25 mouse cellular contexts compared by ENCODE assay signal in the genomic region with DNA sequence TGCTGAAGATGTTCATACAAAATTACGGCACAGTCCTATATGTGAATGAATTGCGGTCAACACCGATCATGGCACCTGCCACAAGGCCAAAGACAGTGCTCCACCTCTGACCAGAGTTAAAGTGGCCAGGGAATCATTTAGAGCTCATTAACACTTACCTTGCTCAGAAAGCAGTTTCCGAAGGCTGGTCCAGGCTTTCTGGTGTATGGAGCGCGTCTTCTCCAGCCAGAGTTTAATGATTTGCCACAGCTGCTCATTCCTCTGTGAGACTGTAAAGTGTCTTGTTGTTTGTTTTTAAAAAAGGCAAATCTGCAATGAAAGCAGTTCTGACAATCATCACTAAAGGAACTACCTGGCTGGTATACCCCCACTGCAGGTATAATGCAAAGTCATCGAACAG.
A peak's percentile ranks its signal among the peaks of the same experiment; 100 is the strongest.
DNase-seq lines count a peak whose midpoint lies in the region; ATAC-seq and TF ChIP-seq lines count a peak whose summit lies in the region.
"Had no signal": no experiment of that assay in that cellular context is flagged by ENCODE, and none has a peak within 500 bp of the region (broad histone marks: within the 10 kb centered on the region; RNA-seq: fewer than 3 reads in every experiment).

No protein-coding gene starts in this region.

- H3K4me2 ChIP-seq in kidney, embryonic 15.5 days = no peak overlapping the region
- peak overlapping the region; percentile 21 for H3K4me2 ChIP-seq in myocyte (ENCODE audit: low read depth)
- H3K4me2 ChIP-seq: embryonic facial prominence, embryonic 12.5 days; embryonic facial prominence, embryonic 15.5 days; heart, embryonic 12.5 days; heart, embryonic 15.5 days; hindbrain, embryonic 14.5 days had no signal

- no peak overlapping the region for H3K9ac ChIP-seq in kidney, embryonic 15.5 days
- H3K9ac ChIP-seq: embryonic facial prominence, embryonic 12.5 days; embryonic facial prominence, embryonic 15.5 days; forebrain, postnatal 0 days; heart, embryonic 12.5 days; heart, embryonic 15.5 days; hindbrain, embryonic 14.5 days had no signal

- TF ChIP-seq CTCF in left cerebral cortex, adult 2 months (IDR thresholded peaks at IDR 0.05) = no peak

- H3K27me3 ChIP-seq in kidney, embryonic 15.5 days = no peaks in the 10 kb centered on the region
- no peaks in the 10 kb centered on the region for H3K27me3 ChIP-seq in myocyte (ENCODE audit: control insufficient read depth, insufficient read depth, insufficient read length)
- H3K27me3 ChIP-seq: embryonic facial prominence, embryonic 12.5 days; embryonic facial prominence, embryonic 15.5 days; heart, embryonic 12.5 days; heart, embryonic 15.5 days; Patski had no signal

- no peaks in the 10 kb centered on the region for H3K9me3 ChIP-seq in kidney, embryonic 15.5 days (replicated peaks)
- H3K9me3 ChIP-seq: embryonic facial prominence, embryonic 12.5 days; embryonic facial prominence, embryonic 15.5 days; heart, embryonic 12.5 days; heart, embryonic 15.5 days had no signal

- H3K79me2 ChIP-seq in myocyte (ENCODE audit: control insufficient read depth, insufficient read depth) = no peaks in the 10 kb centered on the region

- no peak for ATAC-seq in kidney, embryonic 15.5 days (replicated peaks; ENCODE audit: low FRiP score)
- ATAC-seq: forebrain, embryonic 14.5 days; forebrain, postnatal 0 days; Patski had no signal

- WGBS in kidney, embryonic 15.5 days = 79% methylated on average over 7 of the region's 7 CpGs

- DNase-seq in kidney, adult 11 months = peak; percentile 58
- DNase-seq in kidney, adult 9 months = peak; percentile 71
- peak; percentile 31 for DNase-seq in kidney, postnatal 14 days
- DNase-seq in frontal cortex, adult 2 months (ENCODE audit: extremely low spot score in 1 of 2, low spot score in 1 of 2) = no peak
- DNase-seq in embryo, embryonic 10.5 days (ENCODE audit: low spot score) = no peak
- DNase-seq in left cerebral cortex, adult 2 months (ENCODE audit: extremely low spot score in 1 of 2, low spot score in 2 of 2) = no peak
- DNase-seq: adrenal gland, postnatal 10 days; adrenal gland, postnatal 36 days; cerebellum, adult 18-20 months; cerebellum, adult 9-10 months; cerebellum, postnatal 14 days; forebrain, postnatal 0 days; gastrocnemius, postnatal 25 days; heart, adult 18-20 months; heart, postnatal 10 days; heart, postnatal 36 days had no signal

- no peaks in the 10 kb centered on the region for H3K36me3 ChIP-seq in kidney, embryonic 15.5 days
- H3K36me3 ChIP-seq in myocyte (ENCODE audit: control insufficient read depth, insufficient read depth) = no peaks in the 10 kb centered on the region
- H3K36me3 ChIP-seq: embryonic facial prominence, embryonic 12.5 days; embryonic facial prominence, embryonic 15.5 days; heart, embryonic 12.5 days; heart, embryonic 15.5 days had no signal

- no peak overlapping the region for H3K4me3 ChIP-seq in kidney, embryonic 15.5 days (replicated peaks)
- no peak overlapping the region for H3K4me3 ChIP-seq in myocyte
- H3K4me3 ChIP-seq in left cerebral cortex, adult 2 months = no peak overlapping the region
- H3K4me3 ChIP-seq: embryonic facial prominence, embryonic 12.5 days; embryonic facial prominence, embryonic 15.5 days; heart, embryonic 12.5 days; heart, embryonic 15.5 days had no signal

- TF ChIP-seq POLR2A in myocyte (IDR thresholded peaks at IDR 0.05; ENCODE audit: insufficient read length, low read depth) = no peak

- H3K4me1 ChIP-seq in kidney, embryonic 15.5 days = no peaks in the 10 kb centered on the region
- H3K4me1 ChIP-seq: embryonic facial prominence, embryonic 12.5 days; embryonic facial prominence, embryonic 15.5 days; heart, embryonic 15.5 days had no signal

- no peak overlapping the region for H3K27ac ChIP-seq in kidney, embryonic 15.5 days
- H3K27ac ChIP-seq in left cerebral cortex, adult 2 months = no peak overlapping the region
- H3K27ac ChIP-seq: embryonic facial prominence, embryonic 12.5 days; embryonic facial prominence, embryonic 15.5 days; heart, embryonic 15.5 days; hindbrain, embryonic 14.5 days had no signal

- intact Hi-C loops in left cerebral cortex, adult 2 months (cut with DNase I) = no loop called here

- no peak overlapping the region for H3ac ChIP-seq in myocyte (ENCODE audit: control insufficient read depth, insufficient read length)

TF ChIP-seq in myocyte, 11 proteins besides CTCF, POLR2A, EP300 and RAD21:
- TF ChIP-seq CEBPB (IDR thresholded peaks at IDR 0.05; ENCODE audit: insufficient read depth, poor library complexity, severe bottlenecking) (no peak), SRF (IDR thresholded peaks at IDR 0.05; ENCODE audit: control insufficient read depth, insufficient read length, low read depth) (no peak), TCF3 (IDR thresholded peaks at IDR 0.05; ENCODE audit: insufficient read length, low read depth) (no peak), MYOD1 (IDR thresholded peaks at IDR 0.05; ENCODE audit: control insufficient read depth in 1 of 3, insufficient read length in 2 of 3, low read depth in 2 of 3) (no peak), REST (IDR thresholded peaks at IDR 0.05; ENCODE audit: insufficient read depth, insufficient read length) (no peak), E2F4 (IDR thresholded peaks at IDR 0.05; ENCODE audit: insufficient read depth) (no peak), MYOG (IDR thresholded peaks at IDR 0.05; ENCODE audit: control insufficient read depth in 1 of 3, insufficient read depth in 1 of 3, insufficient read length in 2 of 3, low read depth in 2 of 3) (no peak), MAX (IDR thresholded peaks at IDR 0.05; ENCODE audit: low read depth) (no peak), TCF12 (IDR thresholded peaks at IDR 0.05; ENCODE audit: insufficient read depth, poor library complexity, severe bottlenecking) (no peak)

Comparison
In these comparisons a context has a peak if more than half of its experiments do, and no peak if none do; other contexts are left out.
1. DNase-seq: peak in kidney, adult 11 months (single experiment), kidney, adult 9 months (single experiment) and kidney, postnatal 14 days (single experiment); none in frontal cortex, adult 2 months (0 of 2), embryo, embryonic 10.5 days (single experiment) and left cerebral cortex, adult 2 months (0 of 2).